Mouse (Mus musculus): ENCODE data around the gene Creld2.

DNA sequence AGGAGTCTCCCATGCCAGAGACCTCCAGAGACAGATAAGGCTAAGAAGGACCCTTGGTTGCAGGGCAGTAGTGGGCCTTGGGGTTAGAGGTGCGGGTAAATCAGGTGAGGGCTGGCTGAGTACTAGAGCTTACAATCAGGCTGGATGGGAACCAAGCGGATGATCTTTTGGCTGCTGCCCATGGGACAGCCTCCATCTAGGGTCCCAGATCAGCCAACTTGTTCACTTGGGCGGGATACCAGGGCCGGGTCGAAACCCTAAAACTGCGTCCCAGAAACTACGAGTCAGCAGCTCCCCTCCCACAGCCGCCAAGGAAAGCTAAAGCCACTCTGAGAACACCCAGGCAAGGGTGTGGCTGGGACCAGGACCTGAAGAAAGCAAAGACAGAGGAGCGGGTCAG lies 33.7 kb downstream of the Creld2 start:
- TF ChIP-seq CTCF (IDR thresholded peaks at IDR 0.05; ENCODE audit: insufficient read depth, low read length) (no peak), POLR2A (IDR thresholded peaks at IDR 0.05; ENCODE audit: borderline replicate concordance, extremely low read depth, low read depth, low read length) (no peak)
